Mouse (Mus musculus) stomach, embryonic 14.5 days (tissue): ENCODE results near the gene Hoxa11. TPM values are rescaled to one million over a fixed set of nuclear protein-coding genes. Genes with fewer than 3 reads are reported as not detected.
A peak's percentile ranks its signal among the peaks of the same experiment; 100 is the strongest.

Experiments
- ATAC-seq: fragments of 200-750 bp; cut with Nextera tagmentation; 2 replicates; pipeline ENCODE4 v1.8.0; 2017; ENCODE audit warnings: low read depth, moderate TSS enrichment; ENCODE audit not compliant: insufficient number of reproducible peaks, insufficient read depth, low FRiP score
- H3K27ac ChIP-seq: fragments of 300-500 bp; sonication (generic); 2 replicates; pipeline ENCODE4 v1.5.1; 2014; ENCODE audit warnings: mild to moderate bottlenecking, low read length, moderate library complexity, mixed read lengths
- H3K27me3 ChIP-seq: fragments of 300-500 bp; sonication (generic); 2 replicates; pipeline ENCODE4 v1.6.1; 2014; ENCODE audit warnings: low read length, control low read depth, mixed read lengths; ENCODE audit not compliant: control insufficient read depth, insufficient read depth
- H3K36me3 ChIP-seq: fragments of 300-500 bp; sonication (generic); 2 replicates; pipeline ENCODE4 v1.6.1; 2014; ENCODE audit warnings: mild to moderate bottlenecking, control low read depth, low read length, moderate library complexity, mixed read lengths; ENCODE audit not compliant: control insufficient read depth, insufficient read depth
- H3K4me1 ChIP-seq: fragments of 300-500 bp; sonication (generic); 2 replicates; pipeline ENCODE4 v1.6.1; 2014; ENCODE audit warnings: low read length, control low read depth, mixed read lengths; ENCODE audit not compliant: control insufficient read depth, insufficient read depth
- H3K4me2 ChIP-seq: fragments of 300-500 bp; sonication (generic); replicated peaks from 2 replicates; pipeline ENCODE4 v1.6.1; 2014; ENCODE audit warnings: low read depth, low read length, control low read depth
- H3K4me3 ChIP-seq: fragments of 300-500 bp; sonication (generic); 2 replicates; pipeline ENCODE4 v1.5.1; 2014; ENCODE audit warnings: low read depth, low read length, control low read depth
- H3K9ac ChIP-seq: fragments of 300-500 bp; sonication (generic); replicated peaks from 2 replicates; pipeline ENCODE4 v1.6.1; 2014; ENCODE audit warnings: low read depth, mild to moderate bottlenecking, control low read depth, low read length, moderate library complexity, mixed read lengths
- H3K9me3 ChIP-seq: fragments of 300-500 bp; sonication (generic); 2 replicates; pipeline ENCODE4 v1.6.1; 2016; ENCODE audit warnings: low read depth, low read length, control low read depth; ENCODE audit not compliant: control insufficient read depth
- WGBS: fragments of 180-500 bp; shearing (Covaris S2); extraction: QIAGEN DNeasy Blood & Tissue Kit; methylation state at CpG from one replicate; pipeline ENCODE4 v1.1.7; 2014; 5-methylcytosine and 5-hydroxymethylcytosine counted together
- polyA plus RNA-seq: library from polyadenylated mRNA; unstranded; fragments of >200 nt; fragmentation: Nextera tagmentation; extraction: Ambion mirVana; gene quantifications from 2 replicates; pipeline ENCODE4 v1.2.1, GENCODE M21; 2014

The Hoxa11 gene
- polyA plus RNA-seq, 1 experiment from 2014 or later = not detected

GRCm38 (mm10) chr6:52246403-52246803 is 793 bp upstream of the Hoxa11 start:
- no peak overlapping the region for H3K4me3 ChIP-seq

GRCm38 (mm10) chr6:52245040-52245756 is 412 bp downstream of the Hoxa11 start:
- H3K4me3 ChIP-seq = 0 out of 2 replicates have a peak overlapping the region, but pooled peaks have one; percentile 8
- ATAC-seq = no peak
- H3K27ac ChIP-seq = no peak overlapping the region
- H3K4me2 ChIP-seq = no peak overlapping the region
- peaks cover 86% of the 10 kb centered on the region for H3K27me3 ChIP-seq
- H3K9me3 ChIP-seq = no peaks in the 10 kb centered on the region
- WGBS = under 1% methylated on average over 71 of the region's 71 CpGs
- H3K36me3 ChIP-seq = no peaks in the 10 kb centered on the region
- no peak overlapping the region for H3K9ac ChIP-seq
- no peaks in the 10 kb centered on the region; the same call in 1 of the 2 replicates for H3K4me1 ChIP-seq

More at GRCm38 (mm10) chr6:52246403-52246803, 793 bp upstream of the Hoxa11 start:
- under 1% methylated on average over 26 of the region's 26 CpGs for WGBS
- Histone ChIP-seq H3K4me2 (no peak overlapping the region), H3K27ac (no peak overlapping the region), H3K27me3 (peaks cover 80% of the 10 kb centered on the region), H3K9ac (no peak overlapping the region), H3K9me3 (no peaks in the 10 kb centered on the region), H3K4me1 (no peaks in the 10 kb centered on the region), H3K36me3 (no peaks in the 10 kb centered on the region)
- no peak for ATAC-seq

- H3K4me3 ChIP-seq = 0 out of 2 replicates have a peak overlapping the region, but pooled peaks have one; percentile 8
- H3K27me3 ChIP-seq = peaks cover 83% of the 10 kb centered on the region
- WGBS = 2% methylated on average over 23 of the region's 23 CpGs
- no peak overlapping the region for H3K4me2 ChIP-seq
- no peaks in the 10 kb centered on the region; the same call in 1 of the 2 replicates for H3K4me1 ChIP-seq
- no peaks in the 10 kb centered on the region for H3K9me3 ChIP-seq
- H3K9ac ChIP-seq = no peak overlapping the region
- no peaks in the 10 kb centered on the region for H3K36me3 ChIP-seq
- no peak for ATAC-seq
- H3K27ac ChIP-seq = no peak overlapping the region
These were observed 1.1 kb downstream of the Hoxa11 start for GRCm38 (mm10) chr6:52244471-52245039.

- H3K4me3 ChIP-seq = no peak overlapping the region
- 0% methylated on average over 12 of the region's 12 CpGs for WGBS
- no peak overlapping the region for H3K4me2 ChIP-seq
These were observed 1.9 kb downstream of the Hoxa11 start for GRCm38 (mm10) chr6:52243681-52244121.

GRCm38 (mm10) chr6:52242801-52243332 is 2.7 kb downstream of the Hoxa11 start:
- Histone ChIP-seq H3K9me3 (no peaks in the 10 kb centered on the region), H3K4me1 (no peaks in the 10 kb centered on the region; the same call in 1 of the 2 replicates), H3K27me3 (peaks cover 68% of the 10 kb centered on the region), H3K9ac (no peak overlapping the region), H3K27ac (no peak overlapping the region), H3K4me2 (no peak overlapping the region), H3K36me3 (no peaks in the 10 kb centered on the region), H3K4me3 (no peak overlapping the region)
- WGBS = 2% methylated on average over 4 of the region's 4 CpGs
- ATAC-seq = no peak

More at GRCm38 (mm10) chr6:52243681-52244121, 1.9 kb downstream of the Hoxa11 start:
- Histone ChIP-seq H3K4me1 (no peaks in the 10 kb centered on the region; the same call in 1 of the 2 replicates), H3K9ac (no peak overlapping the region), H3K27me3 (peaks cover 74% of the 10 kb centered on the region), H3K27ac (no peak overlapping the region), H3K36me3 (no peaks in the 10 kb centered on the region), H3K9me3 (no peaks in the 10 kb centered on the region)
- no peak for ATAC-seq

- Histone ChIP-seq H3K9ac (no peak overlapping the region), H3K4me2 (no peak overlapping the region), H3K4me1 (no peaks in the 10 kb centered on the region; the same call in 1 of the 2 replicates), H3K27me3 (peaks cover 65% of the 10 kb centered on the region), H3K36me3 (no peaks in the 10 kb centered on the region), H3K9me3 (no peaks in the 10 kb centered on the region), H3K4me3 (no peak overlapping the region), H3K27ac (no peak overlapping the region)
- no peak for ATAC-seq
- WGBS = 2% methylated on average over 9 of the region's 9 CpGs
These were observed 4.5 kb downstream of the Hoxa11 start for GRCm38 (mm10) chr6:52241001-52241621.

- H3K9me3 ChIP-seq = no peaks in the 10 kb centered on the region
- no peaks in the 10 kb centered on the region; the same call in 1 of the 2 replicates for H3K4me1 ChIP-seq
- no peak within 1 kb of the TSS for H3K9ac ChIP-seq
- H3K27me3 ChIP-seq = peaks cover 65% of the 10 kb centered on the region
- H3K4me2 ChIP-seq = peak within 1 kb of the TSS; percentile 20; the same call in 1 of the 2 replicates
- ATAC-seq = no peak
- H3K27ac ChIP-seq = no peak within 1 kb of the TSS
- H3K36me3 ChIP-seq = no peaks in the 10 kb centered on the region
- WGBS = 1% methylated on average over 35 of the region's 35 CpGs
- peak within 1 kb of the TSS; percentile 14 for H3K4me3 ChIP-seq
These were observed 5.1 kb downstream of the Hoxa11 start, which contains the start of gene Hoxa10 for GRCm38 (mm10) chr6:52240389-52241000. Hoxa10 (minus strand) TSS chr6:52240854.
